Mouse (Mus musculus): Measurements from ENCODE around the gene Inpp5a. TPM values are rescaled to one million over a fixed set of nuclear protein-coding genes. Genes with fewer than 3 reads are reported as not detected.

Inpp5a gene
- polyA plus RNA-seq, 1 experiment from 2014 or later: 35.5 TPM

Other genes starting within 250 kb of the Inpp5a start
- 4.4 TPM in 2 replicates for gene Lrrc27, start 176.1 kb upstream of the Inpp5a start, polyA plus RNA-seq (2015; fragmentation: Nextera tagmentation; extraction: Ambion mirVana)
- 0.10 and 0.29 TPM in 2 replicates for gene Stk32c, start 175.8 kb upstream of the Inpp5a start, polyA plus RNA-seq (2015; fragmentation: Nextera tagmentation; extraction: Ambion mirVana)
- 20.3 and 21.4 TPM in 2 replicates for gene Pwwp2b, start 140.6 kb upstream of the Inpp5a start, polyA plus RNA-seq (2015; fragmentation: Nextera tagmentation; extraction: Ambion mirVana)
- 0.34 and 0.87 TPM in 2 replicates for gene Nkx6-2, start 193.7 kb downstream of the Inpp5a start, polyA plus RNA-seq (2015; fragmentation: Nextera tagmentation; extraction: Ambion mirVana)